Mouse (Mus musculus): ENCODE data around the gene Rap1a.

DNA sequence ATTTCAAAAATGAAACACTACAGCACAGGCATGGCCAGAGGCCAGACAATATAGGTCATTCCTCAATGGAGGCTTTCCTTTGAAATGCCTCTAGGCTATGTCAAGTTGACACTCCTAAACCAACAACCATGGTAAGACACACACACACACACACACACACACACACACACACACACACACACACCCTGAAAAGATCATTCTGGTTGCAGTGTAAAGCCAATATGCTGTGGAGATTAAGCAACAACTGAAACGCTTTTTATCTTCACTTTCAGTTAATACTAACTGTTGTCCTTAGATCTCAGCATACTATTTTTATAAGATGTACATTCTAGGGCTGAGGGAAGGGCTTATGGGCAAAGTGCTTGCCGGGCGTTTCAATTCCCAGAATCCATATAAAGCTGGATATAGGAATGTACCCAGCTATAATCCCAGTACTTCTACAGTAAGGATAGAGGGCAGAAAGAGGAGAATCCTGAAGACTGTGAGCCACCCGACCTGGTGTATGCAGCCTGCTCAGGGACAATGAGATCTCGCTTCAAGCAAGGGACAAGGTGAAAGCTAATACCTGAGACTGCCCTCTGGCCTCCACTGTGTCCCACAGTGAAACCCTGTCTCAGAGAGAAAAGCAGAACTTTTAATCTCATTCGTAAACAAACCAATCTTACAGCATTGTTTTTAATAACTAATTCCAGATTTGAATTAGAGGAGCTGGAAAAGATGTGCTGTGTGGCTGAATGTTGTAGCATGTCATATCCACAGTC lies 43.6 kb downstream of the Rap1a start:
- TF ChIP-seq POLR2A (IDR thresholded peaks at IDR 0.05; ENCODE audit: control insufficient read depth, low read depth, low read length) (no peak), CTCF (IDR thresholded peaks at IDR 0.05; ENCODE audit: control insufficient read depth, insufficient read depth, insufficient replicate concordance, low read depth, low read length) (no peak)

Data from testis, adult 2 months (tissue).